Mouse (Mus musculus): ENCODE results near the gene Kazn. TPM values are rescaled to one million over a fixed set of nuclear protein-coding genes. Genes with fewer than 3 reads are reported as not detected.
A peak's percentile ranks its signal among the peaks of the same experiment; 100 is the strongest.

Gene Kazn
- total RNA-seq, 1 experiment from 2014 or later: 6.3 TPM

GRCm38 (mm10) chr4:142113306-142113705 lies 125.9 kb downstream of the Kazn start:
- peak; percentile 56 to 70; a peak in 2 of 4 replicates for ATAC-seq (replicated peaks in 1 of 2; ENCODE audit: insufficient read depth in 1 of 2, low FRiP score in 2 of 2, low TSS enrichment in 1 of 2, low read depth in 1 of 2, poor library complexity in 2 of 2, severe bottlenecking in 2 of 2)

GRCm38 (mm10) chr4:142103081-142103671 lies 136.0 kb downstream of the Kazn start:
- ATAC-seq (replicated peaks in 1 of 2; ENCODE audit: insufficient read depth in 1 of 2, low FRiP score in 2 of 2, low TSS enrichment in 1 of 2, low read depth in 1 of 2, poor library complexity in 2 of 2, severe bottlenecking in 2 of 2): no peak; a peak in 1 of 4 replicates

- peak in 1 of 2 experiments; percentile 50; a peak in 2 of 4 replicates for ATAC-seq (replicated peaks in 1 of 2; ENCODE audit: insufficient read depth in 1 of 2, low FRiP score in 2 of 2, low TSS enrichment in 1 of 2, low read depth in 1 of 2, poor library complexity in 2 of 2, severe bottlenecking in 2 of 2)
Measured at GRCm38 (mm10) chr4:142098303-142098702, 140.9 kb downstream of the Kazn start.

- ATAC-seq (replicated peaks in 1 of 2; ENCODE audit: insufficient read depth in 1 of 2, low FRiP score in 2 of 2, low TSS enrichment in 1 of 2, low read depth in 1 of 2, poor library complexity in 2 of 2, severe bottlenecking in 2 of 2): peak in 1 of 2 experiments; percentile 54; a peak in 3 of 4 replicates
Measured at GRCm38 (mm10) chr4:142097871-142098270, 141.3 kb downstream of the Kazn start.

GRCm38 (mm10) chr4:142095513-142096241 lies 143.5 kb downstream of the Kazn start:
- ATAC-seq (replicated peaks in 1 of 2; ENCODE audit: insufficient read depth in 1 of 2, low FRiP score in 2 of 2, low TSS enrichment in 1 of 2, low read depth in 1 of 2, poor library complexity in 2 of 2, severe bottlenecking in 2 of 2): no peak

- no peak for ATAC-seq (replicated peaks in 1 of 2; ENCODE audit: insufficient read depth in 1 of 2, low FRiP score in 2 of 2, low TSS enrichment in 1 of 2, low read depth in 1 of 2, poor library complexity in 2 of 2, severe bottlenecking in 2 of 2)
Measured at GRCm38 (mm10) chr4:142094386-142094785, 144.8 kb downstream of the Kazn start.

- ATAC-seq (replicated peaks in 1 of 2; ENCODE audit: insufficient read depth in 1 of 2, low FRiP score in 2 of 2, low TSS enrichment in 1 of 2, low read depth in 1 of 2, poor library complexity in 2 of 2, severe bottlenecking in 2 of 2): no peak
Measured at GRCm38 (mm10) chr4:142091100-142091499, 148.1 kb downstream of the Kazn start.

- no peak for ATAC-seq (replicated peaks in 1 of 2; ENCODE audit: insufficient read depth in 1 of 2, low FRiP score in 2 of 2, low TSS enrichment in 1 of 2, low read depth in 1 of 2, poor library complexity in 2 of 2, severe bottlenecking in 2 of 2)
Measured at GRCm38 (mm10) chr4:142089966-142090365, 149.2 kb downstream of the Kazn start.

GRCm38 (mm10) chr4:142088836-142089235 lies 150.4 kb downstream of the Kazn start:
- ATAC-seq (replicated peaks in 1 of 2; ENCODE audit: insufficient read depth in 1 of 2, low FRiP score in 2 of 2, low TSS enrichment in 1 of 2, low read depth in 1 of 2, poor library complexity in 2 of 2, severe bottlenecking in 2 of 2): 0 out of 4 replicates have a peak, but pooled peaks of 1 of the 2 experiments have one; percentile 7

GRCm38 (mm10) chr4:142088409-142088808 lies 150.8 kb downstream of the Kazn start:
- ATAC-seq (replicated peaks in 1 of 2; ENCODE audit: insufficient read depth in 1 of 2, low FRiP score in 2 of 2, low TSS enrichment in 1 of 2, low read depth in 1 of 2, poor library complexity in 2 of 2, severe bottlenecking in 2 of 2): no peak

GRCm38 (mm10) chr4:142084936-142085563 lies 154.2 kb downstream of the Kazn start:
- ATAC-seq (replicated peaks in 1 of 2; ENCODE audit: insufficient read depth in 1 of 2, low FRiP score in 2 of 2, low TSS enrichment in 1 of 2, low read depth in 1 of 2, poor library complexity in 2 of 2, severe bottlenecking in 2 of 2): no peak

- 0 out of 4 replicates have a peak, but pooled peaks have one; percentile 23 to 43 for ATAC-seq (replicated peaks in 1 of 2; ENCODE audit: insufficient read depth in 1 of 2, low FRiP score in 2 of 2, low TSS enrichment in 1 of 2, low read depth in 1 of 2, poor library complexity in 2 of 2, severe bottlenecking in 2 of 2)
Measured at GRCm38 (mm10) chr4:142084131-142084899, 154.9 kb downstream of the Kazn start, which contains the start of gene Tmem51. Gene Tmem51 (minus strand): TSS chr4:142084304.

GRCm38 (mm10) chr4:142083762-142084130 lies 155.5 kb downstream of the Kazn start:
- peak; percentile 40 to 47; a peak in 2 of 4 replicates for ATAC-seq (replicated peaks in 1 of 2; ENCODE audit: insufficient read depth in 1 of 2, low FRiP score in 2 of 2, low TSS enrichment in 1 of 2, low read depth in 1 of 2, poor library complexity in 2 of 2, severe bottlenecking in 2 of 2)

GRCm38 (mm10) chr4:142083193-142083592 lies 156.0 kb downstream of the Kazn start:
- no peak for ATAC-seq (replicated peaks in 1 of 2; ENCODE audit: insufficient read depth in 1 of 2, low FRiP score in 2 of 2, low TSS enrichment in 1 of 2, low read depth in 1 of 2, poor library complexity in 2 of 2, severe bottlenecking in 2 of 2)

GRCm38 (mm10) chr4:142082703-142083102 lies 156.5 kb downstream of the Kazn start:
- no peak for ATAC-seq (replicated peaks in 1 of 2; ENCODE audit: insufficient read depth in 1 of 2, low FRiP score in 2 of 2, low TSS enrichment in 1 of 2, low read depth in 1 of 2, poor library complexity in 2 of 2, severe bottlenecking in 2 of 2)

GRCm38 (mm10) chr4:142081631-142082283 lies 157.4 kb downstream of the Kazn start:
- no peak for ATAC-seq (replicated peaks in 1 of 2; ENCODE audit: insufficient read depth in 1 of 2, low FRiP score in 2 of 2, low TSS enrichment in 1 of 2, low read depth in 1 of 2, poor library complexity in 2 of 2, severe bottlenecking in 2 of 2)

Data from hematopoietic stem cell, adult 5-6 weeks (primary cell).